Mouse (Mus musculus) neural tube, embryonic 12.5 days (tissue): ENCODE data around the gene Prss37. TPM values are rescaled to one million over a fixed set of nuclear protein-coding genes. Genes with fewer than 3 reads are reported as not detected.

Source experiments
- polyA plus RNA-seq: library from polyadenylated mRNA; unstranded; fragments of >200 nt; fragmentation: Nextera tagmentation; extraction: Ambion mirVana; gene quantifications from 2 replicates; pipeline ENCODE4 v1.2.1, GENCODE M21; 2016

Prss37 gene
- polyA plus RNA-seq, 1 experiment from 2014 or later, result not detected

Other genes starting within 250 kb of the Prss37 start
- 36.8 and 42.3 TPM in 2 replicates for gene Agk, start 194.3 kb downstream of the Prss37 start, polyA plus RNA-seq
- gene E330009J07Rik, start 83.4 kb downstream of the Prss37 start, polyA plus RNA-seq, result 16.5 and 21.7 TPM in 2 replicates
- gene Wee2, start 80.4 kb downstream of the Prss37 start, polyA plus RNA-seq, result 0.09 TPM in 1 of 2 replicates, not detected in the other
- gene Ssbp1, start 48.2 kb downstream of the Prss37 start, polyA plus RNA-seq, result 147 and 156 TPM in 2 replicates
- not detected in 2 replicates for gene Tas2r137, start 28.3 kb downstream of the Prss37 start, polyA plus RNA-seq
- not detected in 2 replicates for gene Tas2r108, start 26.0 kb downstream of the Prss37 start, polyA plus RNA-seq
- gene Olfr461, start 35.5 kb upstream of the Prss37 start, polyA plus RNA-seq, result 0.06 TPM in 1 of 2 replicates, not detected in the other
- gene Olfr460, start 50.0 kb upstream of the Prss37 start, polyA plus RNA-seq, result not detected in 2 replicates
- gene Clec5a, start 66.3 kb upstream of the Prss37 start, polyA plus RNA-seq, result 0.34 and 1.1 TPM in 2 replicates
- gene Tas2r138, start 93.8 kb upstream of the Prss37 start, polyA plus RNA-seq, result not detected in 2 replicates
- 0.05 and 0.20 TPM in 2 replicates for gene Mgam, start 109.3 kb upstream of the Prss37 start, polyA plus RNA-seq